In genomic region chr9:44044426-44045157, GRCm38 (mm10) we compare ENCODE assay signal across 9 mouse cellular contexts. TPM values are rescaled to one million over a fixed set of nuclear protein-coding genes. Genes with fewer than 3 reads are reported as not detected.
DNase-seq lines count a peak whose midpoint lies in the region; ATAC-seq and TF ChIP-seq lines count a peak whose summit lies in the region.
"Had no signal": no experiment of that assay in that cellular context is flagged by ENCODE, and none has a peak within 500 bp of the region (broad histone marks: within the 10 kb centered on the region; RNA-seq: fewer than 3 reads in every experiment).

No protein-coding gene starts in this region.

- DNase-seq in heart, postnatal 14 days = no peak
- DNase-seq in ES-CJ7 (ENCODE audit: low read depth, low spot score) = peak; percentile 44
- peak; percentile 93 for DNase-seq in cerebellum, adult 9-11 months
- DNase-seq in limb, embryonic 14.5 days (ENCODE audit: low spot score) = no peak
- no peak for DNase-seq in liver, postnatal 0 days
- DNase-seq in kidney, postnatal 14 days = no peak
- no peak for DNase-seq in yolk sac, embryonic 10.5 days (ENCODE audit: low spot score)

- peak overlapping the region; percentile 21; the same call in 1 of the 2 replicates for H3K9ac ChIP-seq in heart, embryonic 16.5 days (ENCODE audit: low read length)
- no peak overlapping the region for H3K9ac ChIP-seq in limb, embryonic 14.5 days (ENCODE audit: low read depth, low read length, severe bottlenecking)
- H3K9ac ChIP-seq in liver, postnatal 0 days (replicated peaks) = no peak overlapping the region

- no peaks in the 10 kb centered on the region for H3K36me3 ChIP-seq in heart, embryonic 16.5 days (ENCODE audit: control insufficient read depth, insufficient read depth)
- H3K36me3 ChIP-seq in limb, embryonic 14.5 days (ENCODE audit: control insufficient read depth, insufficient read depth, low read length) = no peaks in the 10 kb centered on the region
- H3K36me3 ChIP-seq in liver, postnatal 0 days (replicated peaks; ENCODE audit: insufficient read depth, low read length) = no peaks in the 10 kb centered on the region

- TF ChIP-seq CTCF in liver, postnatal 0 days (IDR thresholded peaks at IDR 0.05; ENCODE audit: low read depth) = no peak

- TF ChIP-seq EP300 in liver, postnatal 0 days (IDR thresholded peaks at IDR 0.05; ENCODE audit: low read depth) = no peak

- peaks cover 23% of the 10 kb centered on the region for H3K27me3 ChIP-seq in heart, embryonic 16.5 days (ENCODE audit: control insufficient read depth, insufficient read depth, low read length)
- peaks cover 23% of the 10 kb centered on the region for H3K27me3 ChIP-seq in limb, embryonic 14.5 days (ENCODE audit: control insufficient read depth, insufficient read depth, low read length)
- H3K27me3 ChIP-seq in liver, postnatal 0 days (ENCODE audit: insufficient read depth, low read length) = peaks cover 40% of the 10 kb centered on the region

- 42% methylated on average over 14 of the region's 14 CpGs for WGBS in heart, embryonic 16.5 days
- WGBS in limb, embryonic 14.5 days = 44% methylated on average over 14 of the region's 14 CpGs
- 46% methylated on average over 14 of the region's 14 CpGs for WGBS in liver, postnatal 0 days (ENCODE audit: insufficient replicate concordance)

- H3K4me3 ChIP-seq in heart, embryonic 16.5 days (ENCODE audit: low read length) = peak overlapping the region; percentile 50
- H3K4me3 ChIP-seq in limb, embryonic 14.5 days (replicated peaks; ENCODE audit: low read length) = peak overlapping the region; percentile 36
- no peak overlapping the region for H3K4me3 ChIP-seq in liver, postnatal 0 days (ENCODE audit: low read depth, low read length)

- no peak for TF ChIP-seq POLR2A in limb, embryonic 14.5 days (IDR thresholded peaks at IDR 0.05; ENCODE audit: borderline replicate concordance, extremely low read depth, insufficient read depth, insufficient read length)

- H3K27ac ChIP-seq in heart, embryonic 16.5 days (ENCODE audit: low read length) = no peak overlapping the region
- H3K27ac ChIP-seq in limb, embryonic 14.5 days (replicated peaks; ENCODE audit: low read depth, low read length) = no peak overlapping the region
- no peak overlapping the region for H3K27ac ChIP-seq in liver, postnatal 0 days (ENCODE audit: low read depth)
- H3K27ac ChIP-seq: heart, adult 2 months had no signal

- intact Hi-C loops in heart, postnatal 14 days (cut with DNase I) = no loop called here

- ATAC-seq in heart, embryonic 16.5 days (replicated peaks; ENCODE audit: extremely low read depth, insufficient read depth, low FRiP score) = no peak
- no peak for ATAC-seq in limb, embryonic 14.5 days (ENCODE audit: low FRiP score, low read depth)
- ATAC-seq in liver, postnatal 0 days = no peak

- H3K4me1 ChIP-seq in heart, embryonic 16.5 days (ENCODE audit: control insufficient read depth, insufficient read depth, low read length) = peaks cover 5% of the 10 kb centered on the region; the same call in 1 of the 2 replicates
- H3K4me1 ChIP-seq in limb, embryonic 14.5 days (ENCODE audit: control insufficient read depth, insufficient read depth, low read length) = peaks cover 10% of the 10 kb centered on the region; the same call in 1 of the 2 replicates
- H3K4me1 ChIP-seq in liver, postnatal 0 days (ENCODE audit: insufficient read depth) = peaks cover 3% of the 10 kb centered on the region; the same call in 1 of the 2 replicates

- H3K4me2 ChIP-seq in heart, embryonic 16.5 days (ENCODE audit: low read depth, low read length) = peak overlapping the region; percentile 47
- H3K4me2 ChIP-seq in limb, embryonic 14.5 days (replicated peaks; ENCODE audit: low read depth, low read length, severe bottlenecking) = peak overlapping the region; percentile 57; the same call in 1 of the 2 replicates
- H3K4me2 ChIP-seq in liver, postnatal 0 days (ENCODE audit: low read depth, low read length) = no peak overlapping the region

- H3K9me3 ChIP-seq in heart, embryonic 16.5 days (replicated peaks; ENCODE audit: control insufficient read depth, low read length) = no peaks in the 10 kb centered on the region
- H3K9me3 ChIP-seq in limb, embryonic 14.5 days (ENCODE audit: control insufficient read depth, low read length) = no peaks in the 10 kb centered on the region
- H3K9me3 ChIP-seq in liver, postnatal 0 days (ENCODE audit: low read length) = no peaks in the 10 kb centered on the region

RNA-seq across cellular contexts. Expression of gene Thy1, which starts 1.4 kb away (rescaled TPM):
- 8.7 and 21.5 TPM in 2 replicates for polyA plus RNA-seq in heart, embryonic 16.5 days (2015; fragmentation: Nextera tagmentation; extraction: Ambion mirVana)
- 10 to 100 TPM; 27.1 to 57.0 TPM for total RNA-seq in heart, postnatal 14 days (2021)
- 49.8 and 50.4 TPM in 2 replicates for polyA plus RNA-seq in limb, embryonic 14.5 days (2012; rRNA removed)
- polyA plus RNA-seq in limb, embryonic 14.5 days (2014; fragmentation: Nextera tagmentation; extraction: Ambion mirVana) = 12.6 and 17.2 TPM in 2 replicates
- 0.39 and 0.85 TPM in 2 replicates for polyA plus RNA-seq in liver, postnatal 0 days (2015; fragmentation: Nextera tagmentation; extraction: Ambion mirVana)

RNA-seq across cellular contexts. Expression of gene Usp2, which starts 22.2 kb away (rescaled TPM):
- 77.5 and 89.6 TPM in 2 replicates for polyA plus RNA-seq in heart, embryonic 16.5 days (2015; fragmentation: Nextera tagmentation; extraction: Ambion mirVana)
- total RNA-seq in heart, postnatal 14 days (2021) = 100 to 1,000 TPM; 149 to 157 TPM
- 4.9 and 6.6 TPM in 2 replicates for polyA plus RNA-seq in limb, embryonic 14.5 days (2012; rRNA removed)
- polyA plus RNA-seq in limb, embryonic 14.5 days (2014; fragmentation: Nextera tagmentation; extraction: Ambion mirVana) = 22.5 and 24.4 TPM in 2 replicates
- polyA plus RNA-seq in liver, postnatal 0 days (2015; fragmentation: Nextera tagmentation; extraction: Ambion mirVana) = 2.9 and 3.8 TPM in 2 replicates

RNA-seq across cellular contexts. Expression of gene Mfrp, which starts 56.9 kb away (rescaled TPM):
- polyA plus RNA-seq in heart, embryonic 16.5 days (2015; fragmentation: Nextera tagmentation; extraction: Ambion mirVana) = 0.12 TPM in 1 of 2 replicates, not detected in the other
- not detected for total RNA-seq in heart, postnatal 14 days (2021)
- polyA plus RNA-seq in limb, embryonic 14.5 days (2012; rRNA removed) = 0.08 and 0.29 TPM in 2 replicates
- polyA plus RNA-seq in limb, embryonic 14.5 days (2014; fragmentation: Nextera tagmentation; extraction: Ambion mirVana) = 0.18 and 0.37 TPM in 2 replicates
- polyA plus RNA-seq in liver, postnatal 0 days (2015; fragmentation: Nextera tagmentation; extraction: Ambion mirVana) = not detected in 2 replicates

Comparison
In these comparisons a context has a peak if more than half of its experiments do, and no peak if none do; other contexts are left out.
1. DNase-seq: peak in ES-CJ7 (single experiment) and cerebellum, adult 9-11 months (single experiment); none in heart, postnatal 14 days (0 of 2), limb, embryonic 14.5 days (single experiment), liver, postnatal 0 days (single experiment), kidney, postnatal 14 days (single experiment) and yolk sac, embryonic 10.5 days (single experiment).